Mouse (Mus musculus) monocyte, adult 5-6 weeks (primary cell): ENCODE measurements around the gene Fzd4. TPM values are rescaled to one million over a fixed set of nuclear protein-coding genes. Genes with fewer than 3 reads are reported as not detected.

Experiments used
- ATAC-seq: fragments of 153-309, 156-312 bp; replicated peaks from 2 replicates; pipeline ENCODE4 v1.8.0; 2017; ENCODE audit warnings: mild to moderate bottlenecking; ENCODE audit not compliant: low TSS enrichment, insufficient number of reproducible peaks, severe bottlenecking, poor library complexity, low FRiP score
- total RNA-seq: library from RNA; stranded (forward); fragments of 200-1000, 200-491, 200-594 nt; gene quantifications from 3 replicates; pipeline ENCODE4 v1.2.3, GENCODE M21; 2017

Fzd4 gene
- 3.5 to 8.9 TPM (median 3.5 TPM) in 3 replicates for total RNA-seq

DNA sequence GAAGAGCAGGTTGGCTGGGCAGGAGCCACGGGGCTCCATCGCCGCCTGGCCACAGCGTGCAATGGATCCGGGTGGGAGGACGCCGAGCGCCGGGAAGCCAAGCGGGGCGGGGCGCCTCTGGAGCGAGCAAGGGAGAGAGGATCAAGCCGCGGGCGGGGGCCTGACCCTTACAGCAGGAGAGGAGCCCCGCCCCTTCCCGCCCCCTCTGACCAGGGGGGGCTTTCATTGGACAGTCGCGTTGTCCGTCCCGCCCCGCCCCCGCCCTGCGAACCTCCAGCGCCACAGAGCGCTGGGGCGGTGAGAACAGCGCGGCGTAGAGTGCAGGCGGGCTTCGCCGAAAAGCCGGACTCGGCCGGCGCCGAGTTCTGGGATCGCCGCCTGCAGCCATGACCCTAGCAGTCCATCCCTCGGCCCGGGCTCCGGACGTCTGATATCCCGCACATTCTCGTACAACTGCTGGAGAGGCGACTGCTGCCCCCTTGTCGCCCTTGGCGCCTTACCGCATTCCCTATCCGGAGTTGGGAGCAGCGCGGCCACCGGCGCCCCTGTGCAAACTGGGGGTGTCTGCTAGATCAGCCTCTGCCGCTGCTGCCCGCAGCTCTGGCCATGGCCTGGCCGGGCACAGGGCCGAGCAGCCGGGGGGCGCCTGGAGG, at the start of gene Fzd4, which contains the start of gene Tmem135:
Fzd4 (plus strand) TSS at position 275 of the 653 bp plus-strand sequence.
Tmem135 (minus strand) TSS at position 142 of the 653 bp plus-strand sequence.
- peak; percentile 66 for ATAC-seq

GRCm38 (mm10) chr7:89355519-89356255, 48.5 kb upstream of the Fzd4 start:
- no peak for ATAC-seq

DNA sequence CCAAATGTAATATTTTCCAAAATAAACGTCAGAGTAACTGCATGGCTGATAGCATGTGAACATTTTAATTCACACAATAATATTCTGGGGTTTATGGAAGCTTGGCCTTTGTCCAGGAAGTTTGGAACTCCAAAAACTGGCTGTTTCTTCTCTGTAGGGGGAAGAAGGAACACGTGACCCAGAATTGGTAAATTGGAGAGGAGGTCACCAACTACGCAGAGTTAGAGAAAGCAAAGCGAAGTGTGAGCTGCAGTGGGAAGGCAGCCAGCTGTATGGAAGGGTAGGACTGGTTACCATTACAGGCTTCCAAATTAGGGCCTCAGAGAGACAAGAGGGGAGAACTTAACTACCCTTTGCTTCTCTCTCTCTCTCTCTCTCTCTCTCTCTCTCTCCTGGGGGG, 47.8 kb upstream of the Fzd4 start:
- ATAC-seq, result no peak

GRCm38 (mm10) chr7:89363975-89364374, 40.2 kb upstream of the Fzd4 start:
- ATAC-seq, result no peak

GRCm38 (mm10) chr7:89365135-89365880, 38.8 kb upstream of the Fzd4 start:
- no peak for ATAC-seq

DNA sequence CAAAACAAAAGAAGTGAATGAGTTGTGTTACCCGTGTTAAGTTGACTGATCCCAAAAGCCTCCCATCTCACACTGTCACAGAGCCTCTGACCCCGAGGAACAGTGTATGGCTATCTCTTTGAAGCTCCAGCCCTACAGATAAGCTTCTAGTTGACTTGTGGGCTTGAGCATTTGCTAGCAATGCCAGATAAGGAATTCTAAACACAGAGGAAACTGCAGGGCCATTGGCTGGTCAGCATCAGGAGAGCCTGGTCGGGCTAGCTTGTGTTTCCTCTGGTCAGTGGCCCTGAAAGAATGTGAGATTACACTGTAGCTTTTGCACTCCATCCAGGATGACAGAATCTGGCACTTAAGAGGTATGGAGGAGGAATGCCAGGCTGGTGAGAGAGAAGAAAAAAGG, 36.5 kb upstream of the Fzd4 start:
- ATAC-seq, result no peak

DNA sequence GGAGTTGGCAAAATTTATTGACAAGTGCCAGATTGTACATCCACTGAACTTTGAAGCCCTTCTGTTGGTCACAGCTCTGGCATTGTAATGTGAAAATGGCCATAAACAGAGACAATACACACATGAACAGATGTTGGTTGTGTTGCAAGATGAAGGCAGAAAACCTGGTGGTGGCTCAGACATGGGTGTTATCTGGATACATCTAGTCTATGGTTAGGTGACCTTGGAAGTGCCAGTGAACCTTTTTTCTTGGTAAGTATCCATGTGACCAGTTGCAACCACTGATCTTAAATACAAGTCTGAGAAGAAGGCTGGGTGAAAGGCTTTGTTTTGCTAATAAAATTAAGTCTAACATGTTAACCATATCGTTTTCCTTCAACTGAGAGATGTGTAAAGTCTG, 34.1 kb upstream of the Fzd4 start:
- no peak for ATAC-seq

DNA sequence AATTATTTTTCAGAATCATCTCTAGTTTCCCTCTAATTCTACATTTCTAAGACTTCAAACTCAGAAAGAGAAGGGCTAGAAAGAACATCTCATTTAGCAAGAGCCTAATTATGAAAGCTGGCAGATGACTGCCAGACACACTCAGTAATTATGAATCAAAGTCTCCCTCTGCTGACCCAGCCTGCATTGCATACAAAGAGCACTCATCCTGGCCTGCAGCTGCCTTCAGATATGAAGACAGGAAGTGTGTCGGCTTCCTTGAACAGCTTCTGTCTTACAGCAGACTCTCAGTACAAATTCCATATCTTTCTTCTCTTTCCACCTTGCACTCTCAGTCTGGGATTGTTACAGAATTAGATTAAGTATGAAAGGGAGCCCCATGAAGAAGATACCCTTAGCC, 33.2 kb upstream of the Fzd4 start:
- no peak for ATAC-seq

- no peak for ATAC-seq
These were observed 32.4 kb upstream of the Fzd4 start for GRCm38 (mm10) chr7:89371623-89372295.

- no peak for ATAC-seq
These were observed 23.0 kb upstream of the Fzd4 start for GRCm38 (mm10) chr7:89380935-89381705.

DNA sequence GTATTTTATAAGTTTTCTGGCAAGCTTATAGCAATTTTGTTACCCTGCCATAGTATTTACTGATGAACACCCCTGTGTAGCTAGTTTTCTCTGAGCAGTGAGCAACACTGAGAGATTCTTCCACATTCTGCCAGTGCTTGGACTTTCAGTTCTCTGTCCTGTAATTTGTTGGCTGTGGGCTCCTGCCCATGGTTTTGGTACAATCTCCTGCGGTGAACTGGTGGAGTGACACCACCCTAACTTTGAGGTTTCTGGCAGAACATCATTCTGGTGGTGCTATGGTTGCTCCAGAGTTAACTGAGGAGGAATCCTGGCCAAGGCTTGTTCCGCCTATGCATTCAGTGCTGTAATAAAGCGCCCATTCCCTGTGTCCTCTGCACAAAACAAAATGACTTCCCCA, 21.3 kb upstream of the Fzd4 start:
- no peak for ATAC-seq

GRCm38 (mm10) chr7:89388981-89389380, 15.2 kb upstream of the Fzd4 start:
- ATAC-seq, result no peak

DNA sequence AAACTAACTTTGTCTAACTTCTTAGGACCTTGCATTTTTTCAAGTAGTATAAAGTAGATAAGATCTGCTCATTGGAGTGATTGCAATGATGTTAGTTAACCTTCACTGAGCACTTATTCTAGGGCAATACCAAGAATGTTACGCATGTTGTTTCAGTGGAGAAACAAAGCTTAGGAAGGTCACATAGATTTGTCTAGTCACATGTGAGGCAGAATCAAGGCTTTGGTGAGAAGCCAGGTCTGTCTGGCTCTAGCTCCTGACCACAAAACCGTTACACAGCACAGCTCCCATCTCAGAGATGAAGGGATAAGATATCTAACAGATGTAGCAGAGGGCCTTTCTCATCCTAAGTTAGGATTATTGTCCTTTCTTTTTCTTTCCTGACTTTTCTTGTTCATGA, 13.5 kb upstream of the Fzd4 start:
- no peak for ATAC-seq

DNA sequence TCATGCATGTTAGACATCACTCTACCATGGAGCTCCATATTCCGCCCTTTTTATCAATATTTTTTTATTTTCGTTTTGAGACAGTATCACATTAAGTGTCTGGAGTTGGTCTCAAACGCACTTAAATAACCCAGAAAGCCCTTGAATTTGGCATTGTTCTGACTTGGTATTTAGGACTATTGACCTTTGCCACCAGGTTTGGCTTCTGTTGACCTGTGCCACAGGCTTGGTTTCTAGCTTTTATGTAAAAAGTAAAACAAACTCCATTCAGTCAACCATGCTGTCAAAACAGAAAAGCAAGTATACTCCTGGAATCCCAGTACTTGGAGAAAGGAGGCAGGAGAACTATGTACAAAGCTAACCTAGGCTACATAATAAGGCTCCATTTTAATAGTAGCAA, 12.9 kb upstream of the Fzd4 start:
- no peak for ATAC-seq

- ATAC-seq, result no peak
These were observed 12.3 kb upstream of the Fzd4 start for GRCm38 (mm10) chr7:89391831-89392230.

DNA sequence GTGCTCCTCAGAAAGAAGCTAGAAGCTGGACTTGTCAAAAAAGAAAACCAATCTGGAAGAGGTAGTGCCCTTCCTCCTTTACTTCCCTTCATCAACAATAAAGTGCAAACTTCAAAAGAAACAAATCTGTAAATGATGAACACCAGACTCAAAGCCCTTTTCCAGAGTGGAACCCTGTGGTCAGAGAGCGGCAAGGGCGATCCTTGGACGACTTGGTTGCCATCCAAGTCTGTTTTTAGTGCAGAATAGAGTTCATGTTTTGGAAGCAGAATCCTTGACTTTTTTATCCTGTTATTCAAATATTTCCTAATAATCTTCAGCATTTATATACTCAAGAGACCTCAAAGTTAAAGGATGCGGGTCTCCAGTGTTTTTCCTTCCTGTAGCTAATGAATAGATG, 11.8 kb upstream of the Fzd4 start:
- no peak for ATAC-seq

GRCm38 (mm10) chr7:89392825-89393224, 11.3 kb upstream of the Fzd4 start:
- ATAC-seq, result no peak; the same call in 1 of the 2 replicates

DNA sequence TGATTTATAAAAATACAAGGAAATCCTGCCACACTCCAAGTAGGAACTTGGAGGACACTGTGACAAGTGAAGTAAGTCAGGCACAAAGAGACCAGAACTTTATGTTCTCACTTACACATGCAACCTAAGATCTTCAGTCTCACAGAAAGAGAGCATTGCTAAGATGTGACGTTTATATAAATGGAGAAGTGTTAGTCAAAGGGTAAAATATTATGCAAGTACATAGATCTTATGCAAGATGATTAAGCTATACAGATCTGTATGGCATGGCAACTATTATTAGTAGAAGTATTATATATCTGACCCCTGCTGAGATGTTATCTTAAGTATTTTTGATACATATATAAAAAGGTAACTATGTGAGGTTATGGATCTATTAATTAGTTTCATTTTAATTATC, 8.8 kb upstream of the Fzd4 start:
- ATAC-seq, result peak; percentile 62
